Mouse (Mus musculus): ENCODE results near the gene Prkab2.
A peak's percentile ranks its signal among the peaks of the same experiment; 100 is the strongest.

Prkab2 gene

DNA sequence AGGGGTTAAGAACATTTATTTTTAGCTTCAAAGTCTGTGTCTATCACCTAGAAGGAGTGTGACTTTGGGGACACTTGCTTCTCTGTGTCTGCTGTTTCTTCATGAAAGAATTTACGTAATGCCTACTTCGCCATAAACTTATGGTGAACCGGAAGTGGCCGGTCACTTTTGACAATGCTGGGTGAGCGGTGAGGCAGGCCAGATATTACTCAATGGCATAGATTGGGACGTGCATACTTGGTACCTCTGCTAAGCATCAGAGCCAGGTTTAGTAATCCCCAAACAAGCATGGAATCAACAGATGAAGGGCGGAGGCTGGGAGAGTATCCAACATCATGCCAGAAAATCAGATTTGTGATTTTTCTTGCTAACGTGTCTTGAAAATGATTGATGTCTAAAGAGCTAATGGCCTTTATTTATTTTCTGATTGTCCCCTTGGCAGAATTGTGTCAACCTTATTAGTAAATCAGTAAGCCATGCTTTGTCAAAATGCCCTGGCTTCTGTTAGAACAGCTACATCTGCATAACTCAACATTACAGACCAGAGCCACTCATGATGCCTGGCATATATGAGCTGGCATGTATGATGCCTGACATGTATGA lies 26.6 kb upstream of the Prkab2 start:
- no peaks in the 10 kb centered on the region for H3K36me3 ChIP-seq (ENCODE audit: control insufficient read depth, insufficient read depth, low read length, poor library complexity, severe bottlenecking)
- no peak for DNase-seq (ENCODE audit: low read depth, low spot score)
- H3K27me3 ChIP-seq (ENCODE audit: control insufficient read depth, insufficient read depth, low read length, poor library complexity, severe bottlenecking): no peaks in the 10 kb centered on the region

DNA sequence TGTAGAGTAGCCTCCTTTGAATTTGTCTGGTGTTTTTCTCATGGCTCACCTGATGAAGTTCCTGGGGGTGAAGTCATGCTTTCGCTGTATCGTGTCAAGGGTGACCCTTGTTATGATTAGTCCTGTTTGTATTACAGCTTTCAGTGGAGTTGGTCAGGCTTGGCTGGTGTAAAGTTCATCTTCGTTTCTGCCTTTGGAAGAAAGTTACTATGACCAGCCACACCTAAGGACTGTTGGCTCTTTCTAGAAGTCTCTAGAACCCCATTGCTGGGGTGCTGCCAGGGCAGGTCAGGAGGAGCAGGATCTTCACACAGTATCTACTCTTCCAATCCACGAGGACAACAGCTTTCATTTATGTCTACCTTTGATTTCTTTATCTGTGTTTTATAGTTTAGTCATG lies 24.5 kb upstream of the Prkab2 start:
- Histone ChIP-seq H3K27me3 (ENCODE audit: control insufficient read depth, insufficient read depth, low read length, poor library complexity, severe bottlenecking) (no peaks in the 10 kb centered on the region), H3K36me3 (ENCODE audit: control insufficient read depth, insufficient read depth, low read length, poor library complexity, severe bottlenecking) (no peaks in the 10 kb centered on the region)
- DNase-seq (ENCODE audit: low read depth, low spot score): no peak

DNA sequence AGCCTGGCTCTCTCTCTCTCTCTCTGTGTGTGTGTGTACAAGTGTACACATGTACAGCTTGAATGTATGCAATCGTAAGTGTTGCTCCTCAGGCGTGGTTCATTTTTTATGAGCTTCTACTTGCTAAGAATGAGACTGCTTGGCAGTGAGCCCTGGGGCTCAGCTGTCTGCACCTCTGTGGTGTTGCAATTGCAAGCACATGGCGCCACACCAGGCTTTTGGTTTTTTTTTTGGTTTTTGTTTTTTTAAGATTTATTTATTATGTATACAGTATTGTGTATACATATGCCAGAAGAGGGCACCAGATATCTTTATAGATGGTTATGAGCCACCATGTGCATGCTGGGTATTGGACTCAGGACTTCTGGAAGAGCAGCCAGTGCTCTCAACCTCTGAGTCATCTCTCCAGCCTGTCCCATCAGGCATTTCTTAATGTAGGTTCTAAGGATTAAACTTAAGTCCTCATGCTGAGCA lies 23.7 kb upstream of the Prkab2 start:
- DNase-seq (ENCODE audit: low read depth, low spot score): no peak
- H3K36me3 ChIP-seq (ENCODE audit: control insufficient read depth, insufficient read depth, low read length, poor library complexity, severe bottlenecking): no peaks in the 10 kb centered on the region
- H3K27me3 ChIP-seq (ENCODE audit: control insufficient read depth, insufficient read depth, low read length, poor library complexity, severe bottlenecking): no peaks in the 10 kb centered on the region

DNA sequence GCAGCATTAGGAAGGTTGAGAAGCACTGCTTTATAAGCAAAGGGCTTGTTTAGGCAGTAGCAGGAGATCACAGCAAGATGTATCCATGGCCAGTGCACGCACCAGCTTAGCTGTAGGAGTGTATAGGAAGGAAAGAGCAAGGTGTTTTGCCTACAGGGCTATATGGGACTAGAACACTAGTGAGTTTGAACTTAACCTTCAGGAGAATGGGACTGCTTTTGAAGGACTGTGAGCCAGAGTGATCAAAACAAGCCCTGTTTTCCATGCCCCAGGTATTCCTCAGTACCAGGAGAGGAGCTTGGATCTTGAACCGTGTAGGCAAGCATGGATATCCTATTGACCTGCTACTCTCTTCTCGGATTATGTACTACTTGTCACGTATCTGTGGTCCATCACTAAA lies 16.6 kb upstream of the Prkab2 start:
- H3K27me3 ChIP-seq (ENCODE audit: control insufficient read depth, insufficient read depth, low read length, poor library complexity, severe bottlenecking): no peaks in the 10 kb centered on the region
- DNase-seq (ENCODE audit: low read depth, low spot score): no peak
- H3K36me3 ChIP-seq (ENCODE audit: control insufficient read depth, insufficient read depth, low read length, poor library complexity, severe bottlenecking): 0 out of 2 replicates have a peak, but pooled peaks cover under 1% of the 10 kb centered on the region

DNA sequence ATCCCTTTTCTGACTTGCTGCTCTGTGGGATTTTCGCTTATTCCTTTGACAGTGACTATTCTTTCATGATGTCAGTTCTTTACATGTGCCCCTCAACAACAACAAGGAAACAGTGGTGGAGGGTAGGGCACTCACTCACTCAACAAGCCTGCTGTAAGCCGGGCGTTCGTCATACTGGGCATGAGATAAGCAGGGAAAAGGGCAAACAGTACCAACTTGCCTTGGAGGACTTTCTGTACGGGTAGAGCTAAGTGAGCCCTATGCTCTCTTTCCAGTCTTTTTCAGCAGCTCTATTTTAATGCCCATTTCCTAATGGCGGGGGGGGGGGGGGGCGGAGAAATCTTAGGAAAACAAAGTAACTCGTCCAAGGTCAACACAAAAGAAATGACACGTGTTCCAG lies 16.0 kb upstream of the Prkab2 start:
- Histone ChIP-seq H3K27me3 (ENCODE audit: control insufficient read depth, insufficient read depth, low read length, poor library complexity, severe bottlenecking) (no peaks in the 10 kb centered on the region), H3K36me3 (ENCODE audit: control insufficient read depth, insufficient read depth, low read length, poor library complexity, severe bottlenecking) (0 out of 2 replicates have a peak, but pooled peaks cover 2% of the 10 kb centered on the region)
- DNase-seq (ENCODE audit: low read depth, low spot score): no peak

DNA sequence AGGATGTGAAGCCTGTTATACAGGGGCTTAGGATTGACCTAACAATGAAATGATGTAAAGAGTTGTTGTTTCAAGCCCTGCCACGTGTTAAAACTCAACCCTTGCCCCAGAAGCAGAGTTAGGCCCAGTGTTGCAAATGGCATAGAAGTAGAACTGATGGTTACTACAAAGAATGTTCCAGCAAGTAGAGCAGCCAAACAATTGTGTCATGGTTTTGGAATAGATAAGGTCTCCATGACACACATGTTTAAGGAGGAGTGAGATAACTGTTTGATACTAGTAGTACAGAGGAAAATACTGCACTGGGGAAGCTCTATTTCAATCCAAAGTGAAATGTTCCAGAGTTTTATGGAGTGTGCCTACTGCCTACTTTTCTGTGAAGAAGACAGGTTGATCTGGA lies 9.5 kb upstream of the Prkab2 start:
- 0 out of 2 replicates have a peak, but pooled peaks cover 2% of the 10 kb centered on the region for H3K36me3 ChIP-seq (ENCODE audit: control insufficient read depth, insufficient read depth, low read length, poor library complexity, severe bottlenecking)
- H3K27me3 ChIP-seq (ENCODE audit: control insufficient read depth, insufficient read depth, low read length, poor library complexity, severe bottlenecking): no peaks in the 10 kb centered on the region
- DNase-seq (ENCODE audit: low read depth, low spot score): no peak

DNA sequence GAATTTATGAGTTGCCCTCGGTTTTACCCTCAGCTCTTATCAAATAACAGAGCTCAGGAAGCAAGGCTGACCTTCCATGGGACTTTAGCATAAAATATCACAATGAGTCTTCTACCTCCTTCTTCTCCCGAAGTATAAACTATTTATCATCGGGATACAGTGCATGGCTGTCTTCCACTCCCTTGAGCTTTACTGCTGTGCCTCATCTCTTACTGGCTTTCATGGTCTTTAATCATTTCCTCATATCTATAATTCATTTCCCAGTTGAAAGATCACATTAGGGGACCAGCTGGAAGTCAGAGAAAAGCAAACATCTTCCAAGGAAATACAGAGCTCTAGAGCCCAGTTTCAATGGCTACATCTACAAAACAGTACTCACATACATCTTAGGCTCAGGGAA lies 9.0 kb upstream of the Prkab2 start:
- Histone ChIP-seq H3K27me3 (ENCODE audit: control insufficient read depth, insufficient read depth, low read length, poor library complexity, severe bottlenecking) (no peaks in the 10 kb centered on the region), H3K36me3 (ENCODE audit: control insufficient read depth, insufficient read depth, low read length, poor library complexity, severe bottlenecking) (0 out of 2 replicates have a peak, but pooled peaks cover 2% of the 10 kb centered on the region)
- no peak for DNase-seq (ENCODE audit: low read depth, low spot score)

DNA sequence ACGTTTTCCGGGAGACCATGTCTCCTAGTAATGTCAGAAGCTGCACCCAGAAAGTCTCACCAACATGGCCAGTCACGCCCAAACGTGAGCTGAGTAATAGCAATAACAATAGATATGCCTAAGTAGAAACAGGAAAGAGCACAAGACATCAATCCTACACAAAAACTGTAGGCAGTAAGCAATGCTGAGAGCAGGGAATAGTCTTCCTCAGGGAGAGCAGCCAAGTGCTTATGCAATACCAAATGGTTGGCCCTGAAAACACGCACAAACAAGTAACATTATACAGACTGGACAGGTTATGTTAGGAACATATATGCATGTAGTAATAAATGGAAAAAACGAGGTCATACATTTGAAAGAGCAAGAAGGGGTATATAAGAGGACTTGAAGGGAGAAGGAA lies 8.5 kb upstream of the Prkab2 start:
- no peak for DNase-seq (ENCODE audit: low read depth, low spot score)
- H3K27me3 ChIP-seq (ENCODE audit: control insufficient read depth, insufficient read depth, low read length, poor library complexity, severe bottlenecking): no peaks in the 10 kb centered on the region
- H3K36me3 ChIP-seq (ENCODE audit: control insufficient read depth, insufficient read depth, low read length, poor library complexity, severe bottlenecking): 0 out of 2 replicates have a peak, but pooled peaks cover 2% of the 10 kb centered on the region

DNA sequence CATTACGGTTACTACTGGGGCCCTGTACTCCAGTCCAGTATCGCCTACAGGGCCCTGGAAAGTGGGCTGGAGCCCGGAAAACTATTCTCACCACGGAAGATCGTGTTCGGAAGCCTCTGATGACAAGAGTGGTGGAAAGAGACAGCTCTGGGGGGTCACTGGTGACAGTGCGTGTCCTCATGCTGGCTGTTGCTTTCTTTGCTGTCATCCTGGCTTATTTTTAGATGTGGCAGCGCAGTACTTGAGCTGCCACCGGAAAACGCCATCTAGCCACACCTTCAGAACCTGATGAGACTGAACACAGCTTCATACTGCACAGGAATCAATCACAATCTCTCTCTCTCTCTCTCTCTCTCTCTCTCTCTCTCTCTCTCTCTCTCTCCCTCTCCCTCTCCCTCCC lies 6.4 kb upstream of the Prkab2 start:
- DNase-seq (ENCODE audit: low read depth, low spot score): no peak

DNA sequence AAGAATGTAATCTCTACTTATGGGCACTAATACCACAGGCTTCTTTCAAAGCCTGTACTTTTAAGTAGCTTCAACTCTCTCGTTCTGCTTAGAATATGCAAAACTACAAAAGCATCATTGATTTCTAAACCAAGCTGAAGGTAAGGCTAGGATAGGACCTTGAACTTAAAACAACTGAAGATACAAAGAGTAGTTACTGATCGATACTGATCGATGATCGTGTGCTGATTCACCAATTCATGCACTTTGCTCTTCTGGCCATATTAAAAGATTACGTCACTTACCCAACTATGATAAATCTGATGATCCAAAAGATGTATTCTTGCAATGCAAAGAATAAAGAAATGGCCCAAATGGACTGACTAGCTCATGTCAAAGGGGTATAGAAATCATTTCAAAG lies 4.2 kb upstream of the Prkab2 start:
- no peak for DNase-seq (ENCODE audit: low read depth, low spot score)
- H3K27me3 ChIP-seq (ENCODE audit: control insufficient read depth, insufficient read depth, low read length, poor library complexity, severe bottlenecking): no peaks in the 10 kb centered on the region
- no peaks in the 10 kb centered on the region for H3K36me3 ChIP-seq (ENCODE audit: control insufficient read depth, insufficient read depth, low read length, poor library complexity, severe bottlenecking)

More for the DNA sequence above, 6.4 kb upstream of the Prkab2 start:
- no peaks in the 10 kb centered on the region for H3K27me3 ChIP-seq (ENCODE audit: control insufficient read depth, insufficient read depth, low read length, poor library complexity, severe bottlenecking)
- H3K36me3 ChIP-seq (ENCODE audit: control insufficient read depth, insufficient read depth, low read length, poor library complexity, severe bottlenecking): 0 out of 2 replicates have a peak, but pooled peaks cover under 1% of the 10 kb centered on the region

DNA sequence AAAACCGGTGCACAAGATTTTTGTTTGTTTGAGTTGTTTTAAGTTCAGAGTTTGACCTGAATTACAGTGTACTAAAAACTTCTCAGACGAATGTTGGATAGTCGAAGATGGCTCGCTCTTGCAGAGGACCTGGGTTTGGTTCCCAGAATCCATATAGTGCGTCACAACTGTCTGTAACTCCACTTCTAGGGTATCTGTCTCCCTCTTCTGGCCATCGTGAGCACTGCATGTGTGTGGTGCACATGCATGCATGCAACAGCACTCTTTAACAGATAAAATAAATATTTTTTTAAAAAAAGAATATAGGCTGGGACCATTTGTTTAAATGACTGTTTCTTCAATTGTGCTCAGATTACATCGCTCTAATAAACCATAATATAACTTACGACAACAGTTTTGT lies 3.1 kb upstream of the Prkab2 start:
- no peaks in the 10 kb centered on the region for H3K36me3 ChIP-seq (ENCODE audit: control insufficient read depth, insufficient read depth, low read length, poor library complexity, severe bottlenecking)
- DNase-seq (ENCODE audit: low read depth, low spot score): peak; percentile 55
- H3K27me3 ChIP-seq (ENCODE audit: control insufficient read depth, insufficient read depth, low read length, poor library complexity, severe bottlenecking): no peaks in the 10 kb centered on the region

DNA sequence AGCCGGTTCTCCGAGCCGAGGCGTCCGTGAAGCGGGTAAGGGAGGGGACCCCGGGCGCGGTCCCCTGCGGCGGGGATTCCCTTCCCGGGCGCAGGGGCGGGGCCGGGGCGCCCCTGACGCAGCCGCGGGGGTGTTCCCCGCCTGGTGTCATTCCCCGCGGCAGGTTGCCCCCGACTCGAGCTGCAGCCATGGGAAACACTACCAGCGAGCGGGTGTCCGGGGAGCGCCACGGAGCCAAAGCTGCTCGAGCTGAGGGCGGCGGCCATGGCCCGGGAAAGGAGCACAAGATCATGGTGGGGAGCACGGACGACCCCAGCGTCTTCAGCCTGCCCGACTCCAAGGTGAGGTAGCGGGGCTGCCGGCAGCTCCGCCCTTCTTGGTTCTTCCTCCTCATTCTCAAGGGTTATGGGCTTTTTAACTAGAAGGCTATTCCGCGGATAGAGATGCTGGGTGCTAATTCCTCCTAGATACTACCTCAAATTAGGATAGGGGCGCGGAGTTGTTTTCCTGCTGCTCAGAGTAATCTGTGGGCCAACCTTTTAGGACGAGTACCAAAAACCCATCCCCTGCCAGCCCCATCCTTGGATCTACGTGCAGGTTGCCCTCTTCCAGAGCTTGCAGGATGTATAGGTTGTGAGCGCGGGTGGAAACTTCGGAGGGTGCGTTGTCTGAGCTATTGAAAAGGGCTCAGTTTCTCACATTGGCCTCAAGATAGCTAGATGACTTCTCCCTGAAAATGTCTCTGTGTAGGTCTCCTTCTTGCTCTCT lies 617 bp downstream of the Prkab2 start:
- Histone ChIP-seq H3K27me3 (ENCODE audit: control insufficient read depth, insufficient read depth, low read length, poor library complexity, severe bottlenecking) (no peaks in the 10 kb centered on the region), H3K36me3 (ENCODE audit: control insufficient read depth, insufficient read depth, low read length, poor library complexity, severe bottlenecking) (peaks cover 1% of the 10 kb centered on the region)
- DNase-seq (ENCODE audit: low read depth, low spot score): peak; percentile 17

DNA sequence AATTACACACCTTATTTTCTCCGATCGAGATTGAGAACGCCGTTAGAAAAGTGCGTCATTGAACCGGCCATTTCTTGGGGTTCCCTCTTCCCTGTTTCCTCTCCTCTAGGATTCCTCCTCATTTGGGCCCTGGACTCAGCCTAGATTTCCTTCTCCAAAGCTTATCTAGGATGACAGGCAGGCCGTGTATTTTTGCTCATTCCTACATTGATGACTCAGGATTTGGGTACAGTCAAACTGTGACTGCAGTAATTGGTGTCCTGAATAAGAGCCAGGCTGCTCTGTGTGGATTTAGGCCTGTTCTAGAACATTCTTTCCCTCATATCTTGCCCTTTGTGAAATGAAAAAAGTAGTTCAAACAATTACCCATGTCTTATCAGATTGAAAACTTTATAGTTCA lies 1.8 kb downstream of the Prkab2 start:
- H3K36me3 ChIP-seq (ENCODE audit: control insufficient read depth, insufficient read depth, low read length, poor library complexity, severe bottlenecking): peaks cover 8% of the 10 kb centered on the region
- no peaks in the 10 kb centered on the region for H3K27me3 ChIP-seq (ENCODE audit: control insufficient read depth, insufficient read depth, low read length, poor library complexity, severe bottlenecking)
- DNase-seq (ENCODE audit: low read depth, low spot score): no peak

DNA sequence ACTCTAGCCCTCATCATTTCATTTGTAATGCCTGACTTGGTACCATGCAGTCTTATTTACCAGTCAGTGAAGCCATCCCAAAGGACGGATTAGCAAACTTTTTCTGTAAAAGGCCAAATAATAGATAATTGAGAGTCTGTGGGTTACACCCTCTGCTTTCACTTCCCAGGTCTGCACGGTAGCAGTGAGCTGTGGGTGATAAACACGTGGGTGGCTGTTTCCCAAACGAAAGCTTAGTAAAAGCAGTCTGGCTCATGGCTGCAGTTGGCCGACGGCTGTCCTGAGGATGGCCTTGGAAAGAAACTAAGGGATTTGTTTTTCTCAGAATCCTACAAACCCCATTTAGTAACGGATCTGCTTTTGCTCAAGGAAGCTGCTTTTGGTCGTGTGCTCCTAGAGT lies 3.2 kb downstream of the Prkab2 start:
- H3K36me3 ChIP-seq (ENCODE audit: control insufficient read depth, insufficient read depth, low read length, poor library complexity, severe bottlenecking): peaks cover 8% of the 10 kb centered on the region
- H3K27me3 ChIP-seq (ENCODE audit: control insufficient read depth, insufficient read depth, low read length, poor library complexity, severe bottlenecking): no peaks in the 10 kb centered on the region
- peak; percentile 55 for DNase-seq (ENCODE audit: low read depth, low spot score)

DNA sequence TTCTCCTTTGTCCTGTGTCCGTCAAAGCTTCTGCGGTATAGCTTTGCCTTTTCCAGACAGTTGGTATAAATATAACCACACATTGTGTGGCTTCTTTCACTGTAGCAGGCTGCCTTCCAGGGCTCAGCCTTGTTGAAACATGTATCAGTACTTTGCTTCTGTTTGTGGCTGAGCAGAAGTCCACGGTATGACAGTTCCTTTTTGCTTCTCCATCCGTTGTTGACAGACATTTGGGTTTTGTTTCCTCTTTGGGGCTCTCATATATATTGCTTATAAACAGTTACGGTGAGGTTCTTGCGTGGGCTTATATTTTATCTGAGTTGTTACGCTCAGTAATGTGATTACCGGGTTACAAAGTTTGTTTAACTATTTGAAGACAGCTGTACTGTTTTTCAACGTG lies 7.5 kb downstream of the Prkab2 start:
- Histone ChIP-seq H3K27me3 (ENCODE audit: control insufficient read depth, insufficient read depth, low read length, poor library complexity, severe bottlenecking) (no peaks in the 10 kb centered on the region), H3K36me3 (ENCODE audit: control insufficient read depth, insufficient read depth, low read length, poor library complexity, severe bottlenecking) (peaks cover 18% of the 10 kb centered on the region)
- no peak for DNase-seq (ENCODE audit: low read depth, low spot score)

Measured in splenic B cell, adult 2 months (primary cell).